Mouse (Mus musculus): Measurements from ENCODE around the gene Gm128. TPM values are rescaled to one million over a fixed set of nuclear protein-coding genes. Genes with fewer than 3 reads are reported as not detected.

Gm128 gene
- polyA plus RNA-seq, 2 experiments = 0.63 to 0.89 TPM

DNA sequence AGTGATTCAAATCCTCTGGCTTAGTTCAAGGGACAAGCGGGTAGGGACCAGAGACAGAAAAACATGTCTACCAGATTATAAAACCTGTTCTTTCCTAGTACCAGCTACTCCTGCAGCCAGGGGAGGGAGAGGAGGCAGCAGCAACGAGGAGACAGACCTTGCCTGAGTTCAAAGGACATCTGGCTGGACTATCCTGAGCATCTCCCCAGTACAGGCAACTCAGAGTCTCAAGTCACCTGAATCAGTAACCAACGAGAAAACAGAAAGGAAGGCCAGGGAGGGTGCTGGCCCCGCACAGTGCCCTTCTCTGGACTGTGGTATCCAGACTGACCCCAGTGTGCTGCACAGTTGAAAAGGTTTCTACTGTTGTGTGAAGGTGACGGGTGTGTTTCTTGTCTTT, 15.5 kb upstream of the Gm128 start:
- Histone ChIP-seq H3K4me3 (replicated peaks; ENCODE audit: low read length) (no peak overlapping the region), H3K36me3 (ENCODE audit: control insufficient read depth, insufficient read depth, low read length) (peaks cover 87% of the 10 kb centered on the region), H3K4me2 (replicated peaks; ENCODE audit: low read depth, low read length, severe bottlenecking) (no peak overlapping the region), H3K4me1 (ENCODE audit: control insufficient read depth, insufficient read depth, low read length) (no peaks in the 10 kb centered on the region), H3K27me3 (ENCODE audit: control insufficient read depth, insufficient read depth, low read length) (no peaks in the 10 kb centered on the region), H3K9ac (ENCODE audit: low read depth, low read length, severe bottlenecking) (no peak overlapping the region), H3K9me3 (ENCODE audit: control insufficient read depth, low read length) (no peaks in the 10 kb centered on the region), H3K27ac (replicated peaks; ENCODE audit: low read depth, low read length) (no peak overlapping the region)
- WGBS = 83% methylated on average over 5 of the region's 5 CpGs
- TF ChIP-seq POLR2A (IDR thresholded peaks at IDR 0.05; ENCODE audit: borderline replicate concordance, extremely low read depth, insufficient read depth, insufficient read length) = no peak
- DNase-seq (ENCODE audit: low spot score) = no peak
- no peak for ATAC-seq (ENCODE audit: low FRiP score, low read depth)

DNA sequence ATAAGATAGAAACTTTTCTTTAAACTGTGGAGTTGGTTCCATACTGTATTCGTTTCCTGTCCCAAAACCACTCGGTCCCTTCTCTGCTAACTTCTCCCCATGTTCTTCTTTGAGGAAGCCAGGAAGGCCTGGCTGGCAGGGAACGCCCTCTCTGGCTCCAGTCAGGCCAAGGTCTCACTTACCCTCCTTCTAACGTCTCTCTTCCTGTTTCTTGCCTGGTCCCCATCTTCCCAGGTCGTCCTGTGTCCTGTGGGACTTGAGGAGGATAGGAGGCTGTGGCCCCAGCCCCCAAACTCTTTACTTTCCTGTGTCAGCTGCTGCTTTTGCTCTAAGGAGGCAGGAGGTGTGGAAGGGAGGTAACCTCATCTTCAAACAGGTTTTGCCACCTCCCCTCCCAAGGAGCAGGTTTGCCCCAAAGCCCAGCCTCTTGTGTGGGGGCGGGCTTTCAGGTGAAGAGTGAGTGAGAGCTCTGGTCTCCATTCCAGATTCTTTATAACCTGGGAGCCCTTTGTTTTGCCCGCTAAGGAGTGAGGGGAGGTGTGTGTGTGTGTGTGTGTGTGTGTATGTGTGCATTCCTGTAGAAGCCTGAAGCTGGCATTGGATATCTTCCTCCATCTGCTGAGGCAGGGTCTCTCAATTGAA, 9.5 kb upstream of the Gm128 start, which contains the start of gene Bnipl:
TSS of gene Bnipl (minus strand) at position 411 of the 642 bp plus-strand sequence.
- no peak for DNase-seq (ENCODE audit: low spot score)

GRCm38 (mm10) chr3:95250361-95250760, 9.0 kb upstream of the Gm128 start:
- H3K4me1 ChIP-seq (ENCODE audit: control insufficient read depth, insufficient read depth, low read length) = no peaks in the 10 kb centered on the region
- H3K9ac ChIP-seq (ENCODE audit: low read depth, low read length, severe bottlenecking) = no peak overlapping the region
- H3K27me3 ChIP-seq (ENCODE audit: control insufficient read depth, insufficient read depth, low read length) = no peaks in the 10 kb centered on the region
- TF ChIP-seq POLR2A (IDR thresholded peaks at IDR 0.05; ENCODE audit: borderline replicate concordance, extremely low read depth, insufficient read depth, insufficient read length) = no peak
- no peak overlapping the region for H3K27ac ChIP-seq (replicated peaks; ENCODE audit: low read depth, low read length)
- 69% methylated on average over 5 of the region's 5 CpGs for WGBS
- H3K9me3 ChIP-seq (ENCODE audit: control insufficient read depth, low read length) = no peaks in the 10 kb centered on the region
- peaks cover 29% of the 10 kb centered on the region for H3K36me3 ChIP-seq (ENCODE audit: control insufficient read depth, insufficient read depth, low read length)
- no peak for ATAC-seq (ENCODE audit: low FRiP score, low read depth)
- H3K4me2 ChIP-seq (replicated peaks; ENCODE audit: low read depth, low read length, severe bottlenecking) = 0 out of 2 replicates have a peak overlapping the region, but pooled peaks have one; percentile 3
- H3K4me3 ChIP-seq (replicated peaks; ENCODE audit: low read length) = no peak overlapping the region
- DNase-seq (ENCODE audit: low spot score) = no peak

More for the DNA sequence above, 9.5 kb upstream of the Gm128 start, which contains the start of gene Bnipl:
- TF ChIP-seq POLR2A (IDR thresholded peaks at IDR 0.05; ENCODE audit: borderline replicate concordance, extremely low read depth, insufficient read depth, insufficient read length) = no peak
- Histone ChIP-seq H3K9me3 (ENCODE audit: control insufficient read depth, low read length) (no peaks in the 10 kb centered on the region), H3K27me3 (ENCODE audit: control insufficient read depth, insufficient read depth, low read length) (no peaks in the 10 kb centered on the region), H3K4me1 (ENCODE audit: control insufficient read depth, insufficient read depth, low read length) (no peaks in the 10 kb centered on the region), H3K4me2 (replicated peaks; ENCODE audit: low read depth, low read length, severe bottlenecking) (0 out of 2 replicates have a peak within 1 kb of the TSS, but pooled peaks have one; percentile 3), H3K9ac (ENCODE audit: low read depth, low read length, severe bottlenecking) (no peak within 1 kb of the TSS), H3K4me3 (replicated peaks; ENCODE audit: low read length) (no peak within 1 kb of the TSS), H3K27ac (replicated peaks; ENCODE audit: low read depth, low read length) (no peak within 1 kb of the TSS), H3K36me3 (ENCODE audit: control insufficient read depth, insufficient read depth, low read length) (peaks cover 35% of the 10 kb centered on the region)
- 49% methylated on average over 7 of the region's 7 CpGs for WGBS
- no peak for ATAC-seq (ENCODE audit: low FRiP score, low read depth)

- Histone ChIP-seq H3K9me3 (ENCODE audit: control insufficient read depth, low read length) (no peaks in the 10 kb centered on the region), H3K4me1 (ENCODE audit: control insufficient read depth, insufficient read depth, low read length) (no peaks in the 10 kb centered on the region), H3K9ac (ENCODE audit: low read depth, low read length, severe bottlenecking) (no peak overlapping the region), H3K4me3 (replicated peaks; ENCODE audit: low read length) (no peak overlapping the region), H3K4me2 (replicated peaks; ENCODE audit: low read depth, low read length, severe bottlenecking) (no peak overlapping the region), H3K27me3 (ENCODE audit: control insufficient read depth, insufficient read depth, low read length) (no peaks in the 10 kb centered on the region), H3K36me3 (ENCODE audit: control insufficient read depth, insufficient read depth, low read length) (0 out of 2 replicates have a peak, but pooled peaks cover 7% of the 10 kb centered on the region), H3K27ac (replicated peaks; ENCODE audit: low read depth, low read length) (no peak overlapping the region)
- ATAC-seq (ENCODE audit: low FRiP score, low read depth) (no peak), DNase-seq (ENCODE audit: low spot score) (no peak)
- no peak for TF ChIP-seq POLR2A (IDR thresholded peaks at IDR 0.05; ENCODE audit: borderline replicate concordance, extremely low read depth, insufficient read depth, insufficient read length)
- WGBS = 55% methylated on average over 1 of the region's 1 CpGs
Measured at GRCm38 (mm10) chr3:95247660-95248336, 6.4 kb upstream of the Gm128 start.

- H3K36me3 ChIP-seq (ENCODE audit: control insufficient read depth, insufficient read depth, low read length) = no peaks in the 10 kb centered on the region
- no peak overlapping the region for H3K4me2 ChIP-seq (replicated peaks; ENCODE audit: low read depth, low read length, severe bottlenecking)
- no peaks in the 10 kb centered on the region for H3K27me3 ChIP-seq (ENCODE audit: control insufficient read depth, insufficient read depth, low read length)
- no peak overlapping the region for H3K4me3 ChIP-seq (replicated peaks; ENCODE audit: low read length)
- 85% methylated on average over 5 of the region's 5 CpGs for WGBS
- TF ChIP-seq POLR2A (IDR thresholded peaks at IDR 0.05; ENCODE audit: borderline replicate concordance, extremely low read depth, insufficient read depth, insufficient read length) = no peak
- H3K27ac ChIP-seq (replicated peaks; ENCODE audit: low read depth, low read length) = no peak overlapping the region
- H3K9ac ChIP-seq (ENCODE audit: low read depth, low read length, severe bottlenecking) = no peak overlapping the region
- no peak for DNase-seq (ENCODE audit: low spot score)
- no peaks in the 10 kb centered on the region for H3K9me3 ChIP-seq (ENCODE audit: control insufficient read depth, low read length)
- no peak for ATAC-seq (ENCODE audit: low FRiP score, low read depth)
- no peaks in the 10 kb centered on the region for H3K4me1 ChIP-seq (ENCODE audit: control insufficient read depth, insufficient read depth, low read length)
Measured at GRCm38 (mm10) chr3:95246465-95247231, 5.2 kb upstream of the Gm128 start.

All from limb, embryonic 14.5 days (tissue).